Mouse (Mus musculus) CH12.LX (cell line): ENCODE results near the gene Tekt3.

Source experiments
- CTCF ChIP-seq, 2 experiments: IDR thresholded peaks in 1 of 2; conservative IDR thresholded peaks in 1 of 2; 2 replicates each; pipeline ENCODE4 v1.5.1; 2011 to 2012; ENCODE audit warnings: low read depth in 2 of 2, low read length in 2 of 2, improper control_type of control experiment in 1 of 2, inconsistent platforms in 1 of 2, mild to moderate bottlenecking in 1 of 2, moderate library complexity in 1 of 2
- POLR2A ChIP-seq: IDR thresholded peaks from 2 replicates; pipeline ENCODE4 v1.6.1; 2011; ENCODE audit warnings: low read depth, mild to moderate bottlenecking, improper control_type of control experiment, low read length
- POLR2AphosphoS2 ChIP-seq: IDR thresholded peaks from 2 replicates; pipeline ENCODE4 v1.6.1; 2011; ENCODE audit warnings: low read depth, low read length, improper control_type of control experiment
- SIN3A ChIP-seq: IDR thresholded peaks from 2 replicates; pipeline ENCODE4 v1.6.1; 2012; ENCODE audit warnings: low read length, improper control_type of control experiment, inconsistent platforms
- TCF12 ChIP-seq: IDR thresholded peaks from 2 replicates; pipeline ENCODE4 v1.6.1; 2014; ENCODE audit warnings: low read depth, mild to moderate bottlenecking, inconsistent platforms, low read length, improper control_type of control experiment
- UBTF ChIP-seq: IDR thresholded peaks from 2 replicates; pipeline ENCODE4 v1.6.1; 2012; ENCODE audit warnings: low read depth, mild to moderate bottlenecking, inconsistent platforms, low read length, improper control_type of control experiment, moderate library complexity

DNA sequence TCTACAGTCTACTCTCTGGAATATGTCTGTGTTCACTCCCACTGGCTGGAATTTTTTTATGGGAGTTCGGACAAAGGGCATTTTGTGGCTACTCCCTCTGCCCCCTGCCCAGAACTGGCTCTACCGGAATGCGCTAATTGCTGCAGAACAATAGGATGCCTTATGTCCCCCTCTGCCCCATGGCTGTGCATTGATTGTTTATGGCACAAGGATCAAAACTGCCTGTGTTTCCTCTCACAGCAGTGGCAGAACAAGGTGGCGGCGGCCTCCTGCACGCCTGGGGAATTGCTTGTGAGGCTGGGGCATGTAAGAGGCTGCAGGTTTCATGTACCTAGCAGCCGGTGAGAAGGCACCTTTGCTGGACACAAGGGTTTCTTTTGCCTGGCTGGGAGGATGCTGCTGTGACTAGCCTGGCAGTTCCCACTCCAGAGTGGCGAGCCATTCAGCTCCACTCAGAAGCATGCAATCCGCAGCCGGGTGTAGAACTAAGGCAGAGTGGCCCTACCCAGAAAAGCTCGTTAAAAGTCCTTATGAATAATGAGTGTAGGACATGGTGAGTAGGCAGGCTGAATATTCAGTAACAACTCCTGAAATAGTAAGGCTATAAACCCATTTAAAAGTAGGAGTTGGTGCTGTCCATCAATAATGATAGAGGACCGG is 21.3 kb upstream of the Tekt3 start:
- TF ChIP-seq CTCF (conservative IDR thresholded peaks at IDR 0.05 in 1 of 2, IDR thresholded peaks at IDR 0.05 in 1 of 2; ENCODE audit: low read depth in 2 of 2, low read length in 2 of 2) (no peak), TCF12 (no peak), POLR2AphosphoS2 (no peak), UBTF (no peak), POLR2A (no peak), SIN3A (no peak)
